Mouse (Mus musculus): Measurements from ENCODE around the gene Ahrr.

- TF ChIP-seq GATA1 (IDR thresholded peaks at IDR 0.05; ENCODE audit: borderline replicate concordance, low read length) = no peak
- TF ChIP-seq FLI1 (IDR thresholded peaks at IDR 0.05; ENCODE audit: low read length) = no peak
Measured at GRCm38 (mm10) chr13:74260231-74260992, 31.7 kb downstream of the Ahrr start.
